Mouse (Mus musculus): ENCODE measurements around the gene Hivep2.

- TF ChIP-seq POLR2A (IDR thresholded peaks at IDR 0.05; ENCODE audit: control insufficient read depth, extremely low read depth, insufficient read depth, low read length, poor library complexity) (no peak), CTCF (IDR thresholded peaks at IDR 0.05; ENCODE audit: borderline replicate concordance, control insufficient read depth, extremely low read depth, insufficient read depth, low read length, poor library complexity) (no peak)
Measured at GRCm38 (mm10) chr10:14168197-14168844, 202.4 kb downstream of the Hivep2 start.
